In the genomic region with DNA sequence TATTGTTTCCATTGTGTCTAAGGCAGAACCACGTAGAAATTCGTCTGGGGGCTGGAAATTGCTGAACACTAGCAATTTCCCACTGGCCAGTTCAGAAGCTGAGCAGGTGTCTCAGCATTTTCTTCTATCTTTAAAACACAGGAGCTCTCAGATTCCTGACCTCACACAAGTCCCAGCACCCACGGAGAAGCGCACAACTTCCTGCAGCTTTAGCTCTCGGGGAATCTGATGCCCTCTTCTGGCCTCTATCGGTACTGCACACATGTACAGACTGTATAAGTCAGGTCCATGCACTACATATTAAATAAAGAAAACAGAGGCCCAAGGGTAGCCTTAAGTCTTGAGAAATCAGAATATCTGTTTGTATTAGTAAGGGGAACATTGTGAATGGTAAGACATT, we compare ENCODE assay signal across 9 mouse cellular contexts. TPM values are rescaled to one million over a fixed set of nuclear protein-coding genes. Genes with fewer than 3 reads are reported as not detected.
DNase-seq lines count a peak whose midpoint lies in the region; ATAC-seq lines count a peak whose summit lies in the region.
"Had no signal": no experiment of that assay in that cellular context is flagged by ENCODE, and none has a peak within 500 bp of the region (broad histone marks: within the 10 kb centered on the region; RNA-seq: fewer than 3 reads in every experiment).

No protein-coding gene starts in this region.

- H3K4me2 ChIP-seq in forebrain, embryonic 15.5 days (replicated peaks), result no peak overlapping the region
- H3K4me2 ChIP-seq in neural tube, embryonic 11.5 days (ENCODE audit: low read depth), result no peak overlapping the region
- H3K4me2 ChIP-seq: stomach, embryonic 15.5 days had no signal

- no peak overlapping the region for H3K27ac ChIP-seq in forebrain, embryonic 10.5 days
- no peak overlapping the region for H3K27ac ChIP-seq in forebrain, embryonic 15.5 days (replicated peaks)
- no peak overlapping the region for H3K27ac ChIP-seq in neural tube, embryonic 11.5 days (ENCODE audit: low read depth, low read length)
- H3K27ac ChIP-seq: stomach, embryonic 15.5 days had no signal

- no peak for ATAC-seq in forebrain, embryonic 15.5 days (replicated peaks)
- ATAC-seq in common myeloid progenitor, adult 5-6 weeks (replicated peaks; ENCODE audit: low read depth, poor library complexity, severe bottlenecking), result peak; percentile 45
- no peak for ATAC-seq in neural tube, embryonic 11.5 days (ENCODE audit: insufficient read depth, low FRiP score, low TSS enrichment)

- no peak overlapping the region for H3K4me3 ChIP-seq in forebrain, embryonic 10.5 days
- H3K4me3 ChIP-seq in forebrain, embryonic 15.5 days, result no peak overlapping the region
- H3K4me3 ChIP-seq in neural tube, embryonic 11.5 days (ENCODE audit: low read depth, low read length), result no peak overlapping the region
- H3K4me3 ChIP-seq: stomach, embryonic 15.5 days had no signal

- peaks cover 32% of the 10 kb centered on the region for H3K4me1 ChIP-seq in forebrain, embryonic 10.5 days
- no peaks in the 10 kb centered on the region for H3K4me1 ChIP-seq in forebrain, embryonic 15.5 days
- peaks cover 4% of the 10 kb centered on the region; the same call in 1 of the 2 replicates for H3K4me1 ChIP-seq in neural tube, embryonic 11.5 days (ENCODE audit: control insufficient read depth, insufficient read depth, low read length)

- WGBS in forebrain, embryonic 10.5 days, result 70% methylated on average over 6 of the region's 6 CpGs
- WGBS in forebrain, embryonic 15.5 days, result 75% methylated on average over 6 of the region's 6 CpGs
- WGBS in neural tube, embryonic 11.5 days, result 71% methylated on average over 6 of the region's 6 CpGs

- no peaks in the 10 kb centered on the region for H3K36me3 ChIP-seq in forebrain, embryonic 10.5 days (replicated peaks)
- no peaks in the 10 kb centered on the region for H3K36me3 ChIP-seq in forebrain, embryonic 15.5 days
- no peaks in the 10 kb centered on the region for H3K36me3 ChIP-seq in neural tube, embryonic 11.5 days (ENCODE audit: control insufficient read depth, insufficient read depth, low read length)
- H3K36me3 ChIP-seq: stomach, embryonic 15.5 days had no signal

- no peak overlapping the region for H3K9ac ChIP-seq in forebrain, embryonic 15.5 days (replicated peaks)
- H3K9ac ChIP-seq in neural tube, embryonic 11.5 days (ENCODE audit: low read length), result no peak overlapping the region
- H3K9ac ChIP-seq: stomach, embryonic 15.5 days had no signal

- DNase-seq in forebrain, embryonic 10.5 days (ENCODE audit: extremely low spot score, low spot score), result peak; percentile 43
- peak; percentile 18 for DNase-seq in ovary, postnatal 14 days (ENCODE audit: low spot score)
- no peak for DNase-seq in ovary, postnatal 10 days (ENCODE audit: low spot score)
- DNase-seq in kidney, postnatal 36 days, result peak; percentile 49 to 80
- peak; percentile 26 for DNase-seq in neural tube, embryonic 11.5 days (ENCODE audit: low spot score)
- no peak for DNase-seq in Muller cell, postnatal 12 days (ENCODE audit: inconsistent ontology term)

- H3K27me3 ChIP-seq in forebrain, embryonic 10.5 days (ENCODE audit: poor library complexity, severe bottlenecking), result peaks cover 43% of the 10 kb centered on the region
- no peaks in the 10 kb centered on the region for H3K27me3 ChIP-seq in forebrain, embryonic 15.5 days
- no peaks in the 10 kb centered on the region for H3K27me3 ChIP-seq in neural tube, embryonic 11.5 days (ENCODE audit: control insufficient read depth, insufficient read depth, low read length)
- H3K27me3 ChIP-seq: stomach, embryonic 15.5 days had no signal

- H3K9me3 ChIP-seq in forebrain, embryonic 10.5 days, result no peaks in the 10 kb centered on the region
- H3K9me3 ChIP-seq in forebrain, embryonic 15.5 days, result no peaks in the 10 kb centered on the region
- H3K9me3 ChIP-seq in neural tube, embryonic 11.5 days (ENCODE audit: control insufficient read depth, low read length), result no peaks in the 10 kb centered on the region
- H3K9me3 ChIP-seq: stomach, embryonic 15.5 days had no signal

RNA-seq across cellular contexts. Expression of gene Mvb12b, which starts 30.6 kb away (rescaled TPM):
- 15.7 and 15.8 TPM in 2 replicates for polyA plus RNA-seq in forebrain, embryonic 10.5 days (2016; fragmentation: Nextera tagmentation; extraction: Ambion mirVana)
- 75.9 and 85.8 TPM in 2 replicates for polyA plus RNA-seq in forebrain, embryonic 15.5 days (2015; fragmentation: Nextera tagmentation; extraction: Ambion mirVana)
- total RNA-seq in common myeloid progenitor, adult 5-6 weeks (2017), result 19.5 and 25.3 TPM in 2 replicates
- 37.0 and 43.7 TPM in 2 replicates for polyA plus RNA-seq in neural tube, embryonic 11.5 days (2014; fragmentation: Nextera tagmentation; extraction: Ambion mirVana)

Comparison
In these comparisons a context has a peak if more than half of its experiments do, and no peak if none do; other contexts are left out.
1. DNase-seq: peak in forebrain, embryonic 10.5 days (single experiment), ovary, postnatal 14 days (single experiment), kidney, postnatal 36 days (2 of 2) and neural tube, embryonic 11.5 days (single experiment); none in ovary, postnatal 10 days (single experiment) and Muller cell, postnatal 12 days (single experiment).